Mouse (Mus musculus) erythroblast, embryonic 14.5 days (primary cell): Measurements from ENCODE around the gene Car15.

Source experiments
- GATA1 ChIP-seq: IDR thresholded peaks from 2 replicates; pipeline ENCODE4 v1.6.1; 2012; ENCODE audit warnings: low read length, inconsistent platforms, mixed read lengths
- TAL1 ChIP-seq: IDR thresholded peaks from 3 replicates; pipeline ENCODE4 v1.6.1; 2012; ENCODE audit warnings: low read length, inconsistent platforms, mixed read lengths

DNA sequence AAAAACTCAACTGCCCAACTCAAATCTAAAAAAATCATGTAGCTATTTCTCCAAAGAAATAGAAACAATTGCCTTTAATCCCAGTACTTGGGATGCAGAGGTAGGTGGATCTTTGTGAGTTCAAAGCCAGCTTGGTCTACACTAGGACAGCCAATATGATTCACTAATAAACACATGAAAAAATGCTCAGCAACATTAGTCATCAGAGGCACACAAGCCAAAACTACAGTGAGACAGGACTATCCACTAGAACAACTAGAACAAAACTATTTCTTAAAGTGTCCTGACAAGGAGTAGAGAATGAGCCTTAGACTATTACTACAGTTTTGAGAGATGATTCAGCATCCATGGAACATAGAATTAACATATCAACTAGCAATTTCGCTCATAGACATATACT, 37.9 kb upstream of the Car15 start:
- TF ChIP-seq TAL1 (no peak), GATA1 (no peak)
